Mouse (Mus musculus): Measurements from ENCODE around the gene Ptprm.
A peak's percentile ranks its signal among the peaks of the same experiment; 100 is the strongest.

Gene Ptprm

DNA sequence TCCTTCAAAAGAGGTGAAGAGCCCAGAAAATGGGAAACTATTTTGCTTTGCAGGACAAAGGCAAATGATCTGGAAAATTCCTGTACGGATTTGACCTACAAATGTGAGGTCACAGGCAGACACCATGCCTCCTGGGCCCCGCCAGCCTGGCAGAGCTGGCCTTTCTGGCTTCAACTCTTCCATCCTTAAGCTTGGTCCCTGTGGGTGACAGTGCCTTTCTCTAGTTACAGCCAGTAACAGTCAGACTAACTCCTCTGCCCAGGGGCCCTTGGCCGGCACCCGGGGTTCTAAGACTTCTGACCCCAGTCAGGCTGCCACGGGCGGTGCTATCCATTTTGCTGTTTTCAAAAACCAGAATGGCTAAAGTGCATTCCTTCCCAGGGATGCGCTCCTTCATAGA is 217.4 kb downstream of the Ptprm start:
- DNase-seq (ENCODE audit: low spot score) = no peak

DNA sequence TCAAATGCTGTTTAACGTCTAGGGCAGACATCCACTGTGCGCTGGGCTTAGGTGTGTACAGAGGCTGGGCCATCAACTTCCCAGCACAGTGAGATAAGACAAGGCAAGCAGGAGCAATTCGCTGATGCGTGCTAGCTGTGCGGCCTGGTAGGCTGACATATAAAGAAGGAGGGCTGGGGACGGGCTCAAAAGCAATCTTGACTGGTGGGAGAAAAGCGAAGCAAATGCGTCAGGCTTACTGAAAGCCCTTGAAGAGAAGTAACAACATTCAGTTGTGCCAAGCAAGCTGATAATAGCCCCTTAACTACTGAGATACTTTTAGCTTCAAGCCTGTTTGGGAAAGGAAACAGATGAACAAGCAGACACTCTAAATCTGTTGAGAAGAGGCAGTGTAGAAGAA is 217.8 kb downstream of the Ptprm start:
- DNase-seq (ENCODE audit: low spot score) = no peak

DNA sequence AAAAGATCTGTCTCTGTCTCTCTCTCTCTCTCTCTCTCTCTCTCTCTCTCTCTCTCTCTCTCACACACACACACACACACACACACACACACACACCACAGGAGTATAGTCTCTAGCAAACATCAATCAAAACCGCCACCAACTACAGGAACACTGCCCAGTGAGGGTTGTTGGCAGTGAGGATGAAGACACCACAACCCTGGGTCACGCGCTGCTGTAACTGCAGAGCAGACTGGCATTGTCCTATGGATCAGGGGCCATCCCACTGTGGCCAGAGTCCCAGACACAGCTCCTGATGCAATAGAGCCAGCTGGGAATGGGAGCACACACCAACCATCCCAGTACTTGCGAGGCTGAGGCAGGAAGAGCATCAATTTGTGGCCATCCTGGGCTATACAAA is 220.0 kb downstream of the Ptprm start:
- peak; percentile 3 for DNase-seq (ENCODE audit: low spot score)

GRCm38 (mm10) chr17:67133440-67134103 is 220.7 kb downstream of the Ptprm start:
- DNase-seq (ENCODE audit: low spot score) = no peak

DNA sequence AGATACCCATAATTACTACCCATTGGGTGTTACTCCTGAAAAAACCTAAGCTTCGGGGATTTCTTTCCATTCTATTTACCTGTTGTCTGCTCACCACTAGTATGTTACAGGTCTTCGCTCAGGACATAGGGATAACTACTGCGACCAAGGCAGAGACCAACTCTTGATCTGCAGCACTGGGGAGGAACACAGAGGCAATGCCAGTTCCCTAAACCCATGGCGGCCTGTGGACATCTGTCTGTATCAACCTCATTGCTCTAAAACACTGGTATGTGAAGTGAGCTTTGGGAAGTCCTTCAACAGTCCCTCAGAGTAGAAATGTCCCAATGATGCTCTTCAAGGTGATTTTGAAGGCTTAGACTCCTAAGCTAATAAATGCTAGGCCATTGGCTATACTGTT is 221.2 kb downstream of the Ptprm start:
- DNase-seq (ENCODE audit: low spot score) = no peak

- DNase-seq (ENCODE audit: low spot score) = no peak
Measured at GRCm38 (mm10) chr17:67127530-67127929, 226.7 kb downstream of the Ptprm start.

GRCm38 (mm10) chr17:67125596-67125995 is 228.7 kb downstream of the Ptprm start:
- no peak for DNase-seq (ENCODE audit: low spot score)

- DNase-seq (ENCODE audit: low spot score) = no peak
Measured at GRCm38 (mm10) chr17:67124294-67124693, 230.0 kb downstream of the Ptprm start.

- DNase-seq (ENCODE audit: low spot score) = no peak
Measured at GRCm38 (mm10) chr17:67123722-67124121, 230.5 kb downstream of the Ptprm start.

- DNase-seq (ENCODE audit: low spot score) = no peak
Measured at GRCm38 (mm10) chr17:67120863-67121262, 233.4 kb downstream of the Ptprm start.

- no peak for DNase-seq (ENCODE audit: low spot score)
Measured at GRCm38 (mm10) chr17:67118676-67119340, 235.4 kb downstream of the Ptprm start.

GRCm38 (mm10) chr17:67114842-67115241 is 239.4 kb downstream of the Ptprm start:
- no peak for DNase-seq (ENCODE audit: low spot score)

DNA sequence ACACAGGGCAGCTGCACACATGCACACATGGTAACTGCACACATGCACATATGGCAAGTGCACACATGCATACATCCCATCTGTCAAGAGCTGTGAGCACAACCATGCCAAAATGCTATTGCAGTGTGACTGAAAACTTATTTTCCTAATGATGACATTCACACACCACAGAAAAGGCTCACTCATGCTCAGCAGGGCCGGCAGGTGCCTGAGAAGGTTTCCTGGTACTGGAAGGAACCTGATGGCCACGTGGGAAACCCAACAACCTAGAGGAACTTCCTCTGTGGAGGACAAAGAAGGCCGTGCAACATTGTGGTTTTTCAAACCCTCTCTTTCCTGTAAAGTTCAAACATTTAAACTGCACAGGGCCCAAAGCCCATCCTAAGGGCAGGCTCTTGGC is 241.6 kb downstream of the Ptprm start:
- DNase-seq (ENCODE audit: low spot score) = no peak

GRCm38 (mm10) chr17:67106176-67106575 is 248.1 kb downstream of the Ptprm start:
- DNase-seq (ENCODE audit: low spot score) = no peak

DNA sequence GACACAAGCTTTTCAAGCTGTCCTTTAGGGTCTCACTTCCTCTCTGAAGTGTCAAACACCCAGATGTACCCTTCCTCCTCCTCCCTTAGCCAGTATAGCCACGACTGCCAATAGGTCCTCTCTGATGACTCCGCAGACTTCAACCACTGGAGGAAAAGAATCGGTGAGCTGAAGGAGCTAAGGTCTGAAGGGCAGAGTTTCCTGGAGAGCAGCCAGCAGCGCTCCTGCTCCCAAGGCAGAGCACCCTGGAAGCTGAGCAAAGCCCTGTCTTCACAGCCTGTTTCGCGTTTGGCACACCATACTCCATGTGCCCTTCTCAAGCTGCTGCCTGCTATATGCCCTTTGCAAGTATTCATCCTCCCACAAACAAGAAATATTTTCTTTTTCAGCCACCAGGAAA is 252.2 kb downstream of the Ptprm start:
- DNase-seq (ENCODE audit: low spot score) = no peak

DNA sequence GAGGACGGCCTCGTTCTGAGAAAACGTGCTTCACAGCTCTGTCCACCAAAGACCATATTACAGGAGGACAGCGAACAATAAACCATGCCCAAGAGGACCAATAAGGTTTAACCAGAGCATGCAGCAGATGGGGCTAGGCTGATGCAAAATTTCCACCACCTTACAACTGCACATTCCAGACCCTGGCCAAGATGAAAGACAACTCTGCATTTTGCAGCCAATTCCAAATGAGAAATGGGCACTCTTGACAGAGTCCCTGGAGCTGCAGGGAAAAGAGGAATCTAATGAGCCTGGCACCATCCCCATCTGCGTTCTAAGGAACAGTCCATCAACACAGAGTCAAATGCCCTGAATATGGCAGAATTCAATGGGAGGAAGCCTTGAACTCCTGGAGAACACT is 263.3 kb downstream of the Ptprm start:
- no peak for DNase-seq (ENCODE audit: low spot score)

DNA sequence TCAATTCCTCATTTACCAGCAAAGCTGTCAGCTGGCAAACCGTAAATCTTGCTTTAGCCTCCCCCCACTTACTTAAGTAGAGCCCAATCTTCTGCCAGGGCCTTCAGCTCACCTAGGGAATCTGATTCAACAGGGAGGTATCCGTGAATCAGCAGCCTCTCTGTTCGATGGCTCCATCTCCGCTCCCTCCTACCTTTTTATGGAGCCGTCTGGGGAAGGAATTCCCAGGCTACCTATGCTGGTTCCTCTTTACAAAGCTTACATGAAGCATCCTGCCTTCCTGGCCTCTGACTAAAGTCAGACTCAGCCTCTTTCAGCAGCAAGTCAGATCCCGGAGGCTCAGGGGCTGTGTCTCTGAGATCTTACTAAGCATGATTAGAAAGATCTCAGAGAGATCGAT is 264.1 kb downstream of the Ptprm start:
- no peak for DNase-seq (ENCODE audit: low spot score)

- DNase-seq (ENCODE audit: low spot score) = no peak
Measured at GRCm38 (mm10) chr17:67089611-67090010, 264.6 kb downstream of the Ptprm start.

- no peak for DNase-seq (ENCODE audit: low spot score)
Measured at GRCm38 (mm10) chr17:67087585-67087984, 266.7 kb downstream of the Ptprm start.

DNA sequence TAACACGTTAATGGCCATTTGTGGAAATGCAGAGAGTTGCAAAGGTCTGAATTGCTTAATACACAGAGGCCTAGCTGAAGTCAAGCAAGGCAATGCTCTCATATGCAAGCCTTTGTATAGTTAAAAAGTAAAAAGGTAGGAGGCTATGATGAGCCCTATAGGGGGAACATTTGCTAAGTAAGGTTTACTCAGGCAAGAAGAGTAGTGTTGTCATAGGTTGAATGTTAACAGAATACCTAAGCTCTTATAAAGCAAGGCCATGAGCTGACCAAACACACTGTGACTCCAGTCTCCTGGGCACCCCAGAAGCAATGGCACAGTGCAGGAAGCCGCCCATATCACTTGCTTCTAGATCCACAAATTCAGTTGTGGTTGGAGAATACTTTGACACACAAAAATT is 267.4 kb downstream of the Ptprm start:
- DNase-seq (ENCODE audit: low spot score) = no peak

DNA sequence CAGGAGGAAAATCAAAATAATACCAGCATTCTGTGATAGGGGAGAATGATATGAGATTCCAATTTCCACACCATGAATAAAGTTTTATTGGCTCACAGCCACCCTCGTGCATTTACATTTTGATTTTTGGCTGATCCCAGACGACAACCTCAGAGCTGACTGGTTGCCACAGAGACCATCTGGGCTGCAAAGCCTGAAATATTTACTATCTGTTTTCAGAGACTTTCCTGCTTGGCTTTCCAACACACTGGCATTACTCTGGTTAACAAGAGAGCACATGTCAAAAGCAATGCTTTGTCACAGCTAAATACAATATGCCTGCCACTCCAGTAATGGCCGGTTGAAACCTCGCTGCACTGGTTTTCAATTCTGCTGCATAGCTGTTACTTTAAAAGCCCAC is 269.8 kb downstream of the Ptprm start:
- DNase-seq (ENCODE audit: low spot score) = no peak

DNA sequence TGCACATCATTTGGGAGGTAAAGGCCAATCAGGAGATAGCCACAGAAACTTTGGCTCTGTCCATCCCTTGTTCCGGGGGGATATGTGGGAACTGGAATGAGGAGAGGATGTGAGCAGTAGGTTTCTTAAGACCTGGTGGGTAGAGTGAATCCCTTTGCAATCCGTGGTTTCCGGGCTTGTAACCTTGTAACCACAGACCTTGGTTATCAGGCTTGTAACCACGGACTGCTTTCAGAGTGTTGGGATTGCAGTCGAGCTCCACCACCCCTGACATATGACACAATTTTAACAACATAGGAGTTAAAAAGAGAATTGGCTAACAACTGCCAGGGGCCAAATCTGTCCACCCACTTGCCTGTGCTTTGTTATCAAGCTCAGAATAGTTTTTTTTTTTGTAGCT is 270.2 kb downstream of the Ptprm start:
- DNase-seq (ENCODE audit: low spot score) = no peak

DNA sequence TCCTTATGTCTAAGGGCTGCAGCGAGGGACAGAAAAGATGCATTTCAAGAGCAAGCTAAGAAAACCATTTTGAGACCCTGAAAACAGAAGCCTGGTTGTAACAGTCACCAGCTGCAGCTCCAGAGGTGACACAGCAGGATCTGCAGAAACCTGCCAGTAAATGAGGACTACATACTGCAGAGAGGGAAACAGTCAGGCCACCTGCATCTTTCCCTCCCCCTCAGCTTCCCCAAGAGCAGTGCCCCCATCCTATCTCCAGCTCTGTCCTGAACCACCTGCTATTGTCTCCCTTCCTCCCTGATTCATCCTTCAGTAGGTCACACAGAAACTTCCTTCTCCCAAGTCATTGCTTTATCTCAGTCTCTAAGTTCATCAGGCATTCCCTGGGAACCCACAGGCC is 274.7 kb downstream of the Ptprm start:
- no peak for DNase-seq (ENCODE audit: low spot score)

DNA sequence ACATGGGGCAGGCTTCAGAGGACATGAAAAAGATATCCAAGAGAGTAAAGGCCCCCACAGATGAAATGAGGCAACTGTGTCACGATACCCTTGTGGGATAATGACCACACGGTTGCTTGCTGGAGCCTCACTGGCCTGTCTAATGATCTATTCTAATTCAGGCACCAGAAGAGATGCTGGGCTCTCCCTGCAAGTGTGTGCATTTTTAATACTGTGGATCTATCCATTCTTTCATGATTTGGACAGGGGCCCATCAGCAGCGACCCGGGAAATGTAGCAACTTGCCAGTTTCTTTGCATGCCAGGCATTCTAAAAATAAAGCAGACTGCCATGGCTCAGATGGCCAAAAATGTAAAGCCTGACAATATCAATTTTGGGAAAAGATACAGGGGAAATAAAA is 280.7 kb downstream of the Ptprm start:
- no peak for DNase-seq (ENCODE audit: low spot score)

Data from adipocyte (in vitro differentiated cells).